Mouse (Mus musculus) CH12.LX (cell line): ENCODE measurements at regions not wholly inside any gene's neighbourhood (a gene's known extent, or its start where the extent isn't known, plus 50 kb on each side); places are given as distances from the start of the nearest gene placed in this dataset.

Experiments
- DNase-seq: peaks from one replicate; pipeline ENCODE4 v3.0.0-alpha.2; 2013; ENCODE audit errors: extremely low read depth
- H3K27ac ChIP-seq: 2 replicates; pipeline ENCODE4 v1.5.1; 2012; ENCODE audit warnings: low read depth, mild to moderate bottlenecking, control low read depth, moderate library complexity; ENCODE audit not compliant: insufficient read depth
- H3K27me3 ChIP-seq: replicated peaks from 2 replicates; pipeline ENCODE3; 2012; ENCODE audit warnings: inconsistent platforms
- H3K36me3 ChIP-seq, 2 experiments: replicated peaks in 1 of 2; 2 replicates each; pipeline versions ENCODE3 to v1.6.1; 2012; ENCODE audit warnings: inconsistent platforms in 1 of 2, low read length in 1 of 2, mild to moderate bottlenecking in 1 of 2, mixed read lengths in 1 of 2, moderate library complexity in 1 of 2; ENCODE audit not compliant: control insufficient read depth in 1 of 2, insufficient read depth in 1 of 2
- H3K4me1 ChIP-seq, 2 experiments: 2 replicates each; pipeline ENCODE4 v1.6.1; 2012; ENCODE audit warnings: inconsistent platforms in 1 of 2, moderate library complexity in 1 of 2; ENCODE audit not compliant: insufficient read depth in 2 of 2, control insufficient read depth in 1 of 2
- H3K4me2 ChIP-seq: 2 replicates; pipeline ENCODE4 v1.6.1; 2012; ENCODE audit warnings: low read depth, mild to moderate bottlenecking, control low read depth; ENCODE audit not compliant: poor library complexity, insufficient read depth, severe bottlenecking
- H3K4me3 ChIP-seq, 3 experiments: fragments of 150-350 bp in 1 of 3; sonication (generic) in 1 of 3; replicated peaks in 1 of 3; 2 replicates each; pipeline versions ENCODE3 to v1.5.1; 2011 to 2012; ENCODE audit warnings: low read depth in 2 of 3, low read length in 2 of 3, mild to moderate bottlenecking in 2 of 3, moderate library complexity in 2 of 3, control low read depth in 1 of 3, improper control_type of control experiment in 1 of 3, inconsistent platforms in 1 of 3, mixed read lengths in 1 of 3; ENCODE audit not compliant: poor library complexity in 1 of 3
- H3K79me2 ChIP-seq: replicated peaks from 2 replicates; pipeline ENCODE4 v1.6.1; 2012; ENCODE audit warnings: mild to moderate bottlenecking, moderate library complexity; ENCODE audit not compliant: control insufficient read depth, poor library complexity, insufficient read depth, severe bottlenecking; ENCODE audit errors: extremely low read depth
- H3K9ac ChIP-seq: 2 replicates; pipeline ENCODE4 v1.6.1; 2012; ENCODE audit warnings: low read depth, mild to moderate bottlenecking, control low read depth, moderate library complexity; ENCODE audit not compliant: insufficient read depth
- H3K9me3 ChIP-seq: replicated peaks from 2 replicates; pipeline ENCODE3; 2012; ENCODE audit warnings: low read length, inconsistent platforms, mixed read lengths
- BHLHE40 ChIP-seq: IDR thresholded peaks from 2 replicates; pipeline ENCODE4 v1.6.1; 2011; ENCODE audit warnings: mild to moderate bottlenecking, low read depth, low read length, improper control_type of control experiment
- CHD2 ChIP-seq: IDR thresholded peaks from 2 replicates; pipeline ENCODE4 v1.6.1; 2011; ENCODE audit warnings: low read length, improper control_type of control experiment
- CTCF ChIP-seq, 2 experiments: IDR thresholded peaks in 1 of 2; conservative IDR thresholded peaks in 1 of 2; 2 replicates each; pipeline ENCODE4 v1.5.1; 2011 to 2012; ENCODE audit warnings: low read depth in 2 of 2, low read length in 2 of 2, improper control_type of control experiment in 1 of 2, inconsistent platforms in 1 of 2, mild to moderate bottlenecking in 1 of 2, moderate library complexity in 1 of 2
- EP300 ChIP-seq: IDR thresholded peaks from 2 replicates; pipeline ENCODE4 v1.6.1; 2011; ENCODE audit warnings: low read length, improper control_type of control experiment
- ETS1 ChIP-seq: conservative IDR thresholded peaks from 2 replicates; pipeline ENCODE4 v1.6.1; 2012; ENCODE audit warnings: low read depth, mild to moderate bottlenecking, inconsistent platforms, low read length, improper control_type of control experiment, moderate library complexity
- IRF4 ChIP-seq: IDR thresholded peaks from 2 replicates; pipeline ENCODE4 v1.6.1; 2014; ENCODE audit warnings: low read depth, mild to moderate bottlenecking, inconsistent platforms, low read length, improper control_type of control experiment
- KAT2A ChIP-seq: IDR thresholded peaks from 2 replicates; pipeline ENCODE4 v1.6.1; 2012; ENCODE audit warnings: low read length, improper control_type of control experiment, inconsistent platforms; ENCODE audit not compliant: insufficient replicate concordance
- MAFK ChIP-seq: IDR thresholded peaks from 2 replicates; pipeline ENCODE4 v1.6.1; 2011; ENCODE audit warnings: low read length, improper control_type of control experiment; ENCODE audit not compliant: insufficient replicate concordance
- MXI1 ChIP-seq: IDR thresholded peaks from 2 replicates; pipeline ENCODE4 v1.6.1; 2011; ENCODE audit warnings: mild to moderate bottlenecking, low read depth, low read length, improper control_type of control experiment
- RCOR1 ChIP-seq: conservative IDR thresholded peaks from 2 replicates; pipeline ENCODE4 v1.6.1; 2012; ENCODE audit warnings: low read depth, mild to moderate bottlenecking, inconsistent platforms, low read length, improper control_type of control experiment
- SIN3A ChIP-seq: IDR thresholded peaks from 2 replicates; pipeline ENCODE4 v1.6.1; 2012; ENCODE audit warnings: low read length, improper control_type of control experiment, inconsistent platforms
- SMC3 ChIP-seq: IDR thresholded peaks from 2 replicates; pipeline ENCODE4 v1.6.1; 2011; ENCODE audit warnings: low read depth, low read length, improper control_type of control experiment
- UBTF ChIP-seq: IDR thresholded peaks from 2 replicates; pipeline ENCODE4 v1.6.1; 2012; ENCODE audit warnings: low read depth, mild to moderate bottlenecking, inconsistent platforms, low read length, improper control_type of control experiment, moderate library complexity
- dilution Hi-C: fragments of 300-500 bp; cut with MboI; formaldehyde crosslinking; loops from 2 replicates; pipeline ENCODE4 v1.14.3; 2020; ENCODE audit warnings: low sequenced_read_pairs; ENCODE audit not compliant: extremely low pct_unique_long_range_greater_than_20kb, extremely low pct_ligation_motif_present
- in situ Hi-C: fragments of 300-500 bp; cut with MboI; formaldehyde crosslinking; loops from 3 replicates; pipeline ENCODE4 v1.14.3; 2019; ENCODE audit warnings: low sequenced_read_pairs, low pct_ligation_motif_present, low pct_unique_long_range_greater_than_20kb, mixed read lengths

- no peak overlapping the region for H3K9ac ChIP-seq
- H3K36me3 ChIP-seq = no peaks in the 10 kb centered on the region
- H3K4me3 ChIP-seq = no peak overlapping the region
- no peak overlapping the region for H3K4me2 ChIP-seq
- H3K79me2 ChIP-seq = no peaks in the 10 kb centered on the region
- dilution Hi-C loops = no loop called here
- H3K4me1 ChIP-seq = no peaks in the 10 kb centered on the region
- H3K27ac ChIP-seq = no peak overlapping the region
- H3K9me3 ChIP-seq = no peaks in the 10 kb centered on the region
- no peaks in the 10 kb centered on the region for H3K27me3 ChIP-seq
- no peak for DNase-seq
- no peak for TF ChIP-seq KAT2A
- TF ChIP-seq BHLHE40 = no peak
- in situ Hi-C loops = no loop called here
Observed at GRCm38 (mm10) chr19:19218700-19219099, 107.7 kb upstream of the Rorb start.

- in situ Hi-C loops = no loop called here
- TF ChIP-seq UBTF (no peak), EP300 (no peak), ETS1 (no peak), RCOR1 (no peak), IRF4 (no peak)
- no peaks in the 10 kb centered on the region for H3K9me3 ChIP-seq
Observed at GRCm38 (mm10) chr19:19199534-19199933, 88.5 kb upstream of the Rorb start.

GRCm38 (mm10) chr19:19198780-19199179, 87.8 kb upstream of the Rorb start:
- TF ChIP-seq CHD2 = no peak
- TF ChIP-seq SMC3 = no peak
- TF ChIP-seq SIN3A = no peak
- TF ChIP-seq CTCF (conservative IDR thresholded peaks at IDR 0.05 in 1 of 2, IDR thresholded peaks at IDR 0.05 in 1 of 2; ENCODE audit: low read depth in 2 of 2, low read length in 2 of 2) = no peak
- no peak for TF ChIP-seq RCOR1
- TF ChIP-seq MXI1 = no peak
- no peak for TF ChIP-seq ETS1
- no peak for TF ChIP-seq MAFK
- TF ChIP-seq, all 38 proteins: peak for 0
- no peak for DNase-seq

More at GRCm38 (mm10) chr19:19199534-19199933, 88.5 kb upstream of the Rorb start:
- Histone ChIP-seq H3K36me3 (no peaks in the 10 kb centered on the region), H3K4me1 (no peaks in the 10 kb centered on the region), H3K4me2 (no peak overlapping the region), H3K27me3 (no peaks in the 10 kb centered on the region), H3K9ac (no peak overlapping the region), H3K4me3 (no peak overlapping the region), H3K79me2 (no peaks in the 10 kb centered on the region), H3K27ac (no peak overlapping the region)
- dilution Hi-C loops = no loop called here
- no peak for DNase-seq

More at GRCm38 (mm10) chr19:19198780-19199179, 87.8 kb upstream of the Rorb start:
- H3K9me3 ChIP-seq = no peaks in the 10 kb centered on the region
- no peak overlapping the region for H3K9ac ChIP-seq
- dilution Hi-C loops (no loop called here), in situ Hi-C loops (no loop called here)
- no peak overlapping the region for H3K4me2 ChIP-seq
- H3K4me3 ChIP-seq = no peak overlapping the region
- H3K79me2 ChIP-seq = no peaks in the 10 kb centered on the region
- no peak overlapping the region for H3K27ac ChIP-seq
- no peaks in the 10 kb centered on the region for H3K27me3 ChIP-seq
- no peaks in the 10 kb centered on the region for H3K36me3 ChIP-seq
- H3K4me1 ChIP-seq = no peaks in the 10 kb centered on the region
